Mouse (Mus musculus): ENCODE measurements around the gene Dennd1a. TPM values are rescaled to one million over a fixed set of nuclear protein-coding genes. Genes with fewer than 3 reads are reported as not detected.

The Dennd1a gene
- total RNA-seq, 2 experiments from 2014 or later: 31.9 to 32.1 TPM

GRCm38 (mm10) chr2:37837542-37837941 lies 449.6 kb downstream of the Dennd1a start:
- ATAC-seq (ENCODE audit: poor library complexity, severe bottlenecking): no peak

DNA sequence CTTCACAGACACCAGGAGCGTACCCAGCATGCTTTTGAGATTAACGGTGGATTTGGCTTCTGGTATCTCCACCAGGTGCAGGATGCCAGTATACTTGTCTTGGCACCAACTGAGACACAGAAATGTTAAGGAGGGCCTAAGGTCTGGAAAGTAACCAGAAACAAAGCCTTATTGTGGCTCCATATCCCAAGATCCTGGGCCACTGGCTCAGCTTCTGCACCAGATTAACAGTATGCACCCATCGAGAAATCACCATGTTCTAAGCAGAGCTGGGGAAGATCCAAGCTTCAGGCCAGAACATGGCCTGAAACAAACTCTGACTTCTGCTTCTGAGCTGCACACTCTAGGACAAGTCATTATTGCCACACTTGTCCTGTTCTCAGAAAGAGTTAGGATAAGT lies 450.3 kb downstream of the Dennd1a start:
- ATAC-seq (ENCODE audit: poor library complexity, severe bottlenecking): no peak

- no peak for ATAC-seq (ENCODE audit: poor library complexity, severe bottlenecking)
These were observed 454.9 kb downstream of the Dennd1a start for GRCm38 (mm10) chr2:37832253-37832652.

- no peak for ATAC-seq (ENCODE audit: poor library complexity, severe bottlenecking)
These were observed 457.4 kb downstream of the Dennd1a start for GRCm38 (mm10) chr2:37829758-37830275.

- ATAC-seq (ENCODE audit: poor library complexity, severe bottlenecking): no peak
These were observed 463.4 kb downstream of the Dennd1a start for GRCm38 (mm10) chr2:37823826-37824225.

- ATAC-seq (ENCODE audit: poor library complexity, severe bottlenecking): no peak
These were observed 465.1 kb downstream of the Dennd1a start for GRCm38 (mm10) chr2:37822122-37822521.

DNA sequence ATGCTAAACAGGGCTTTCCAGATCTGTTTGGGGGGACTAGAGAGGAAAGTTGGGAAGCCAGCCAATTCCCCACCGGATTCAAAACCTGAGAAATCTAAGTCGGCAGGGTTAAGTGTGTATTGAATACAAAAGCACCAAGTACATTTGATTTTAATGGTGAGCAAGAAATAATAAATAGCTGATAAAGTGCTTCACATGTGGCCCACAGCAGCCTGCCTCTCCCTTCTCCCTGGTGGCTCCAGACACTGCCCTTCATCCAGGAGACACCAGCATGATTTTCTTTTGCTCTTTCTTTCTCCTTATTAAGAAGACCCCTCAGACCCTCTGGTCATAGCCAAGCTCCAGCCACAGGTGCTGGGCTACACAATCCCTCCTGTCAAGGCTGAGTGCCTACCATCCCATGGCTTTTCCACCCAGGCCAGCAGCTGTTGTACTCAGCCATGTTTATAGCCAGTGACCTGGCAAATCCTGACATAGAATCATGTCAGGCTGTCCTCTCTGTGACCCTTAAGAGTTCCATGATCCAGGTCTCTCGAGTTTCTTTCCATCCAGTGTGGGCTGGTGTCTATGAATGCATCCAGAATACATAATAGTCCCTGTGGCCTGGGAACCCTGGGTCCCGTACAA lies 467.6 kb downstream of the Dennd1a start:
- ATAC-seq (ENCODE audit: poor library complexity, severe bottlenecking): no peak

DNA sequence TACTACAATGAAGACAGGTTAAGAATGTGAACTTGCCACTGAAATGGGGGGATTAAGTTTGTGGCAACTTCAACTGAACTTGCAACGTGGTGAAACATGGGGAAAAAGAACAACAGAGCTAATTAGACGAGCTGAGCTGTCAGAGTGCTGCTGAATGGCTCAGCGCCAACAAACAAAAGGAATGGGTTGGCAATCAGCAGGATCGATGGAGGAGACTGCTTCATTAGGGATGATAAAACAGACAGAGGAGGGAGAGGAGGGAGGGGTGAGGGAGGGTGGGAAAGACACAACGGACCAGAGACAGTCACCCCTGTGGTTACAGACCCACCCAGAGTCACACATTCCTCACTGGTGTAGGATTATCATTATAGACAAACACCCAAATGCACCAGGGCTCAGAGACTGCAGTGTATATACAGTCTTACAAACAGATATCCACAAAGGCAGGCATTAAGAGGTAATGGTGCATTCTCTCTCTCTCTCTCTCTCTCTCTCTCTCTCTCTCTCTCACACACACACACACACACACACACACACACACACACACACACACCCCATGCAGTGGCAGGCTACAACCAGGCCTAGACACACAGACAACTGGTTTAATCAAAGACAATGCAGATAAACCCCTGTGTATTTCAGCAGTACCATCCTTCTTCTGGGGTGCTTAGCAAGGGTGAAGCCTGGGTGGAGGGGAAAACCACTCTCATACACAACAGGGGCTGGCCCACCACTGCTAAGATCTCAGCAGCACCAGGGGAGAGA lies 468.2 kb downstream of the Dennd1a start:
- no peak for ATAC-seq (ENCODE audit: poor library complexity, severe bottlenecking)

GRCm38 (mm10) chr2:37815676-37816075 lies 471.5 kb downstream of the Dennd1a start:
- peak; percentile 78 for ATAC-seq (ENCODE audit: poor library complexity, severe bottlenecking)

DNA sequence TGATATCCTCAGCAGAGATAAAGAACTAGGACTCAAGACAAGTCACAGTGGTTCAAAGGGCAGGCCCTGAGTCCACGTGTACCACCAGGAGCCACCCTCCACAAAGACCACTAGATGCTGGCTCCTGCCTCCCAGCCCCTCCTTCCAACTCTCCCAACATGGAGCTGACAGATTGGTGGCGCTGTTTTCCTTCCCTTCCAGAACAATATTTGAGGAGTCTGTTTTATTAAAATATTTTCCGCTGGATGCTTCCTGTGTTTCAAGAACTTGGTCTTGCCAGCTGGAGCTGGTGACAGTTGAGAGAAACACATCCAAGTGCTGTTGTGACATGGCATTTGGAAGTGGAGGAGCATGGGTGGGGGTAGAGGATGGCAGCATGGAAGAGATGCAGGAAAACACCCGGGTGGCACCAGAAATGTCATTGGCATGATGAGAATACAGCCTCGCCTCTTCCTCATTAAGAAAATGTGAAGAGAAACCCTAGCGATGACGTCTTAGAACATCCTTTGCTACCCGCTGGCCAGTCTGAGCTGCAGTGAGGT lies 472.3 kb downstream of the Dennd1a start:
- no peak for ATAC-seq (ENCODE audit: poor library complexity, severe bottlenecking)

DNA sequence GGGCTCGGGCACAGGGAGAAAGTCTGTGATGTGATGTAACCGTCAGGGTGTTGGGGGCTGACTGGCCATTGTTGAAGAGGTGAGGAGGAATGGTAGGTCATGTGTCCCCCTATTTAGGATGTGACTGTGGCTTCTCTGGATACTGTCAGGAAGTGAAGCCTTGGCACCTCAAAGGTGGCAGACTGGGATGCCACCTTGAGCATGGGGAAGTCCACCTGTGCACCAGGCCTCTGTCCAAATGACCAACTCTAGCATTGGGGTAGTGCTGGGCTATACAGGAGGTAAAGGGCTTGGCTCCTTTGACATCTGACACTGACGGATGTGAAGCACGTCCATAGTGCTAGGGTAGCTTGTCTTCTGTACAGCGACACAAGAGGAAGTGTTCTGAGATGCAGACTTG lies 474.8 kb downstream of the Dennd1a start:
- ATAC-seq (ENCODE audit: poor library complexity, severe bottlenecking): no peak

DNA sequence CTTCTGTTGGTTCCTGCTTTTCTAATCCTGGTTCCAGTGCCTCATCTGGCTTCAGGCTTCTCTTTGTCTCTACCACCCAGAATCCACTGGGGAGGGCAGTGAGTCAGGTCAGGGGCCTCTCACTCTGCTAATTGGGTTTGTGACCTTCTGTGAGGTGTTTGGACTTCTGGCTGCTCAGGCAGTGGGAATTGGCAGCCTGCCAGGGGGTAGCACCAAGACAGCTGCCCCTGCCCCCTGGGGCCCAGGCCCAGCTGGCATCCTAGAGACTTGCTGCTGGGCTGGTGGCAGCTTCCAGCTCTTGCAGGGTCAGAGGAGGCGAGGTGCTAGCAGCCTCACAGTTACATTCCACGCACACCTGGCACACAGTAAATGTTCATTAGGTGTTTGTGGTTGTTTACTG lies 475.5 kb downstream of the Dennd1a start:
- no peak for ATAC-seq (ENCODE audit: poor library complexity, severe bottlenecking)

GRCm38 (mm10) chr2:37802610-37803212 lies 484.5 kb downstream of the Dennd1a start:
- ATAC-seq (ENCODE audit: poor library complexity, severe bottlenecking): peak; percentile 83

- ATAC-seq (ENCODE audit: poor library complexity, severe bottlenecking): no peak
These were observed 485.5 kb downstream of the Dennd1a start for GRCm38 (mm10) chr2:37801687-37802086.

GRCm38 (mm10) chr2:37799137-37799536 lies 488.1 kb downstream of the Dennd1a start:
- no peak for ATAC-seq (ENCODE audit: poor library complexity, severe bottlenecking)

DNA sequence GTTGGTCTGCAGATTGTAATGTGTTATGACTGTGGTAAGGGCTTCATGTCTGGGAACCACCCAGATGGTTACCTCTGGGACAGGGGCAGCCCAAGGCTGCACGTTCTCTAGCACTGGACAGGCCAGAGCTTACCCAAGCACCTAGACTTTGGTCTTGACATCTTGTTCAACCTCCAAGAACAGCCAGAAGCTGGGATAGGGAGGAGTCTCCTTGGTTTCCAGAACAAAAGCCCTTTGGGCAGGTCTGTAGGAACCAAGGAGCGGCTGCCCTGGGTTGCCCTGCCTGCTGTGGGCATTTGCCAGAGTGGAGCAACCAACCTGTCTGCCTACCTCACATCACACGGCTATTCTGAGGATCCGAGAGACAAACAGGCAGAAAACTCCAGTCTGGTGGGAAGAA lies 490.1 kb downstream of the Dennd1a start:
- ATAC-seq (ENCODE audit: poor library complexity, severe bottlenecking): no peak

DNA sequence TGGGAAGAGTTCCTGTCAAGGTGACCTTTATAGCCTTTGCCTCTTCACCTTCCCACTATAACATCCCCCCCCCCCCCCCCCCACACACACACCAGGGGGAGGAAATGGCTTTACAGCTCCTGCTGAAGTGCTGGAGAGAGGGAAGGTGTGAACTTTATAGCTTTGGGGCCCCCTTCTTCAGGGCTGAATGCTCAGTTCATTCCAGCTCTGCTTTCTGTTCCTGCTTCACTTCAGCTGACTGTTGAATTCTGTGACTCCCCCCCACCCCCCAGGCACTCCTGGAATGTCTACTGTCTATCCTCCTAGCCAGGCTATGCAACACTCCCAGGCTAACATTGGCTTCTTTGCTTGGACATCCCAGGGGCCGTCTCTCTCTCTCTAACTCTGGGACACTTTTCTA lies 491.2 kb downstream of the Dennd1a start:
- no peak for ATAC-seq (ENCODE audit: poor library complexity, severe bottlenecking)

DNA sequence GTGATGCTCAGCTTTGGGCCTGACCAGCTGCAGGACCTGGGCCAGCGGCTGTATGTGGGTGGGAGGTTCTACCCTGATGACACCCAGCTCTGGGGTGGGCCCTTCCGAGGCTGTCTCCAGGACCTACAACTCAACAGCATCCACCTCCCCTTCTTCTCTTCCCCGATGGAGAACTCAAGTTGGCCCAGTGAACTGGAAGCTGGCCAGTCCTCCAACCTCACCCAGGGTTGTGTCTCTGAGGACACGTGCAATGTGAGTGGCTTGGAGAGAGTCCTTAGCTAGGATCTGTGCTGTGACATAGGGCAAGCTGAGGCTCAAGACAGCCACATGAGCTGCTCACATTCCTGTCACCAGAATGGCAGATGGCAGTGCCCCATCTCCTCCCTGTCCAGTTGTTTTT lies 495.9 kb downstream of the Dennd1a start:
- ATAC-seq (ENCODE audit: poor library complexity, severe bottlenecking): no peak

DNA sequence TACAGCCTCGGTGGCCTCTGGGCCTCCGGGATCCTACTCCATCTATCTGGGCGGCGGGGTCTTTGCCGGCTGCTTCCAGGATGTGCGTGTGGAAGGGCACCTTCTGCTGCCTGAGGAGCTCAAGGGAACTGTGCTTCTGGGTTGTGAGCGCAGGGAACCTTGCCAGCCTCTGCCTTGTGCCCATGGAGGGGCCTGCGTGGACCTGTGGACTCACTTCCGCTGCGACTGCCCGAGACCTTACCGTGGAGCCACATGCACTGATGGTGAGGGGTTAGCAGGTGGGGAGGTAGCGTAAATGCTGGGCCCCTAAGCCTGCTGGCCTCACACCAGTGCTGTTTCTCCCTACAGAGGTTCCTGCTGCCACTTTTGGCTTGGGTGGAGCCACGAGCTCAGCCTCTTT lies 496.5 kb downstream of the Dennd1a start:
- ATAC-seq (ENCODE audit: poor library complexity, severe bottlenecking): no peak

GRCm38 (mm10) chr2:37789995-37790394 lies 497.2 kb downstream of the Dennd1a start:
- no peak for ATAC-seq (ENCODE audit: poor library complexity, severe bottlenecking)

DNA sequence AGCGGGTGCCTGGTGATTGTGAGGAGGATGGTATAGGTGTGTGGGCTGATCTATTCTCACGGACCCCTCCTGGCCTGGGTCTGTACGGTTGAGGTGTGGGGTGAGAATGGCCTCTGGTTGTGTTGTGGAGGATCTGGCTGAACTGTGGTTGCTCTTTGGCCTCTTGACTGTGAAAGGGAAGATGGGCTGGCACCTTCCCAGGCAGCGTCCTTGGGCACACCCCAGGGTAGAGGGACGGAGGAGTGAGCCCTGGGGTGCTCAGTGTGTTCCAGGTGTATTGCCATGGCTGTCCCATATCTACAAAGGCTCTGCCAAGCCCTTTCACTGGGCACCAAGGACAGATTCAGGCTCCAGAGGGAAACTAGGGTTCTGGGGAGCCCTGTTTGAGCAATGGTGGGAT lies 498.2 kb downstream of the Dennd1a start:
- no peak for ATAC-seq (ENCODE audit: poor library complexity, severe bottlenecking)

All from megakaryocyte, adult 5-6 weeks (primary cell).